Mouse (Mus musculus) hindbrain, postnatal 0 days (tissue): Measurements from ENCODE around the gene Exoc2. TPM values are rescaled to one million over a fixed set of nuclear protein-coding genes. Genes with fewer than 3 reads are reported as not detected.

ENCODE experiments used
- ATAC-seq: fragments of 200-750 bp; cut with Nextera tagmentation; 2 replicates; pipeline ENCODE4 v1.8.0; 2017; ENCODE audit warnings: mild to moderate bottlenecking, moderate TSS enrichment, moderate library complexity
- DNase-seq: peaks from one replicate; pipeline ENCODE4 v3.0.0-alpha.2; 2015; ENCODE audit warnings: low spot score
- H3K27ac ChIP-seq: fragments of 300-500 bp; sonication (generic); 2 replicates; pipeline ENCODE4 v1.5.1; 2014; ENCODE audit warnings: mild to moderate bottlenecking
- H3K27me3 ChIP-seq: fragments of 300-500 bp; sonication (generic); 2 replicates; pipeline ENCODE4 v1.6.1; 2014; ENCODE audit warnings: low read length, mixed read lengths; ENCODE audit not compliant: insufficient read depth
- H3K36me3 ChIP-seq: fragments of 300-500 bp; sonication (generic); 2 replicates; pipeline ENCODE4 v1.6.1; 2014; ENCODE audit warnings: low read length, mixed read lengths; ENCODE audit not compliant: insufficient read depth
- H3K4me1 ChIP-seq: fragments of 300-500 bp; sonication (generic); 2 replicates; pipeline ENCODE4 v1.6.1; 2014; ENCODE audit warnings: antibody characterized with exemption, low read length, mixed read lengths; ENCODE audit not compliant: insufficient read depth
- H3K4me2 ChIP-seq: fragments of 300-500 bp; sonication (generic); 2 replicates; pipeline ENCODE4 v1.6.1; 2014; ENCODE audit warnings: low read depth, mild to moderate bottlenecking, low read length, moderate library complexity, mixed read lengths
- H3K4me3 ChIP-seq: fragments of 300-500 bp; sonication (generic); 2 replicates; pipeline ENCODE4 v1.5.1; 2014; ENCODE audit warnings: low read length
- H3K9ac ChIP-seq: fragments of 300-500 bp; sonication (generic); replicated peaks from 2 replicates; pipeline ENCODE4 v1.6.1; 2014; ENCODE audit warnings: mild to moderate bottlenecking, low read length, moderate library complexity, mixed read lengths
- H3K9me3 ChIP-seq: fragments of 300-500 bp; sonication (generic); 2 replicates; pipeline ENCODE4 v1.6.1; 2016; ENCODE audit warnings: low read length, mixed read lengths
- CTCF ChIP-seq: IDR thresholded peaks from 2 replicates; pipeline ENCODE4 v1.5.1; 2016; ENCODE audit warnings: antibody characterized with exemption, control low read depth, low read depth
- WGBS: fragments of 180-500 bp; shearing (Covaris S2); extraction: QIAGEN DNeasy Blood & Tissue Kit; methylation state at CpG from one replicate; pipeline ENCODE4 v1.1.7; 2014; 5-methylcytosine and 5-hydroxymethylcytosine counted together
- polyA plus RNA-seq: library from polyadenylated mRNA; unstranded; fragments of >200 nt; fragmentation: Nextera tagmentation; extraction: Ambion mirVana; gene quantifications from 2 replicates; pipeline ENCODE4 v1.2.1, GENCODE M21; 2015
- total RNA-seq: library from RNA; depleted of rRNA; stranded (reverse); fragments of >200 nt; gene quantifications from 2 replicates; pipeline ENCODE4 v1.2.3, GENCODE M21; 2014

The Exoc2 gene
- total and polyA plus RNA-seq, 2 experiments from 2014 or later = 36.5 to 41.7 TPM

DNA sequence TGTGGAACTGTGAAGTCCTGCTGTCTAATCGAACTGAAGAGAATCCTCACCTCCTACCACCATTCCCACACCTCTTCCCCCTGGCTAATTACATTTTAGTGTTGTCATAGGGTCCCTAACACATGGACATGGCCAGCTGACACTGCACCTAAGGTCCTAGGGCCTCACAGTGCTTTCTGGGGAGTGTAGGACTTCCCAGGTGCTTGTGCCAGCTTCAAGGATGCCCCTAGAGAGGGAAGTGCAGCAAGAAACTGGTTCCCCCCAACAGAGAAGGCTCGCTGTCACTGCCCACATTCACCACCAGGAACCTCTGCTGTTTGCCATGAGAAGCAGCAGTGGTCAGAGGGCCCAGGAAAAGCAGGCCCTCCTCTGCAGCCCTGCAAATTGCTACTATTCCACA, 123.2 kb downstream of the Exoc2 start:
- no peak overlapping the region for H3K27ac ChIP-seq
- ATAC-seq = no peak
- 65% methylated on average over 2 of the region's 2 CpGs for WGBS

GRCm38 (mm10) chr13:30848001-30848400, 125.9 kb downstream of the Exoc2 start:
- DNase-seq (no peak), ATAC-seq (no peak)
- 31% methylated on average over 1 of the region's 1 CpGs for WGBS
- Histone ChIP-seq H3K27me3 (no peaks in the 10 kb centered on the region), H3K27ac (no peak overlapping the region), H3K4me3 (no peak overlapping the region), H3K9ac (no peak overlapping the region), H3K4me2 (no peak overlapping the region), H3K4me1 (no peaks in the 10 kb centered on the region), H3K9me3 (no peaks in the 10 kb centered on the region), H3K36me3 (no peaks in the 10 kb centered on the region; the same call in 1 of the 2 replicates)
- TF ChIP-seq CTCF = no peak

More for the DNA sequence above, 123.2 kb downstream of the Exoc2 start:
- Histone ChIP-seq H3K9ac (no peak overlapping the region), H3K4me2 (no peak overlapping the region), H3K36me3 (peaks cover 4% of the 10 kb centered on the region), H3K27me3 (no peaks in the 10 kb centered on the region), H3K4me3 (no peak overlapping the region), H3K4me1 (no peaks in the 10 kb centered on the region), H3K9me3 (no peaks in the 10 kb centered on the region)
- no peak for DNase-seq
- no peak for TF ChIP-seq CTCF

GRCm38 (mm10) chr13:30846506-30846905, 127.4 kb downstream of the Exoc2 start:
- TF ChIP-seq CTCF = no peak
- Histone ChIP-seq H3K27me3 (no peaks in the 10 kb centered on the region), H3K27ac (no peak overlapping the region), H3K9me3 (no peaks in the 10 kb centered on the region), H3K36me3 (no peaks in the 10 kb centered on the region; the same call in 1 of the 2 replicates), H3K4me2 (no peak overlapping the region), H3K4me3 (no peak overlapping the region), H3K9ac (no peak overlapping the region), H3K4me1 (no peaks in the 10 kb centered on the region)
- no peak for DNase-seq
- ATAC-seq = no peak
- WGBS = 94% methylated on average over 4 of the region's 4 CpGs

GRCm38 (mm10) chr13:30843049-30843448, 130.8 kb downstream of the Exoc2 start:
- 84% methylated on average over 4 of the region's 4 CpGs for WGBS
- DNase-seq = no peak

DNA sequence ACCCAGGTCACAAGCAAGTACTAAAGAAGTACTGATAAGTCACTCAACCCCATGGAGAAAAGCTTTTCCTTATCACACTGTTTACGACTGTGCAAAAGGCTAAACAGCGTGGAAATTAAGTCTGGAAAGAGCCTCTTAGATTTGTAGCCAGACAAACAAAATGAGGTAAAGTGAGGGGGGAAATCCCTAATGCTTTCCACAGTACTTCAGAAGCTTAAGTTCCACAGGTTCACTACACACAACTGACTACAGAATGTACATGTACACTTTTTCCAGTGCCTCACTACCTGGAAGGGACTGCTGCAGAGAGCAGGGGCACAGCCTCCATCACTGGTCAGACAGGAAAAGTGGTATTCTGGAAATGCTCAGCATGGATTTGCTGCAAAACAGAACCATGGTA, 132.1 kb downstream of the Exoc2 start:
- H3K4me3 ChIP-seq = no peak overlapping the region
- 92% methylated on average over 2 of the region's 2 CpGs for WGBS

More at GRCm38 (mm10) chr13:30843049-30843448, 130.8 kb downstream of the Exoc2 start:
- Histone ChIP-seq H3K36me3 (no peaks in the 10 kb centered on the region; the same call in 1 of the 2 replicates), H3K27me3 (no peaks in the 10 kb centered on the region), H3K27ac (no peak overlapping the region), H3K4me2 (no peak overlapping the region), H3K4me1 (no peaks in the 10 kb centered on the region), H3K9me3 (no peaks in the 10 kb centered on the region), H3K9ac (no peak overlapping the region), H3K4me3 (no peak overlapping the region)
- ATAC-seq = no peak
- no peak for TF ChIP-seq CTCF

DNA sequence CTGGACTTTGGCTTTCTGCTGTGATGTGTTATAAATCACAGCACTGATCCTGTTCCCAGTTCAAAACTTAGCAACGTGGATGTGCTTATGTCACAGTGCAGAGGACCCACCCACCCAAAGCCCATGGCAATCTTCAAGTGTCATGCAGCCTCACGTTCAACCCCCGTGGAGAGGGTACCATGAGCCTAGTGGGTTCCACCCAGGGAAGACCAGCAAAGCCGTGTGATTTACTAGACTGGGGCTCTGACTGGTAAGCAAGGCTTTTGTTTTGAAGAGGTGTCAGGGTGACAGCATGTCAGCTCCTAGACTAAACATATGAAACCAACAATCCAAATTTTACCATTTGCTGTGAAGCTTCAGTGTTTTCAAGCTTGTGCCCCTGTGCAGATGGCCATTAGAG, 132.6 kb downstream of the Exoc2 start:
- H3K4me3 ChIP-seq = no peak overlapping the region
- H3K27me3 ChIP-seq = no peaks in the 10 kb centered on the region
- no peak overlapping the region for H3K9ac ChIP-seq
- H3K27ac ChIP-seq = no peak overlapping the region
- DNase-seq (no peak), ATAC-seq (no peak)
- TF ChIP-seq CTCF = no peak
- no peaks in the 10 kb centered on the region; the same call in 1 of the 2 replicates for H3K36me3 ChIP-seq
- H3K4me1 ChIP-seq = no peaks in the 10 kb centered on the region
- H3K9me3 ChIP-seq = no peaks in the 10 kb centered on the region
- no peak overlapping the region for H3K4me2 ChIP-seq
- 90% methylated on average over 4 of the region's 4 CpGs for WGBS

More for the DNA sequence above, 132.1 kb downstream of the Exoc2 start:
- Histone ChIP-seq H3K27me3 (no peaks in the 10 kb centered on the region), H3K9me3 (no peaks in the 10 kb centered on the region), H3K27ac (no peak overlapping the region), H3K36me3 (no peaks in the 10 kb centered on the region; the same call in 1 of the 2 replicates), H3K4me2 (no peak overlapping the region), H3K4me1 (no peaks in the 10 kb centered on the region), H3K9ac (no peak overlapping the region)
- no peak for TF ChIP-seq CTCF
- no peak for DNase-seq
- ATAC-seq = no peak

- DNase-seq = no peak
- no peak for TF ChIP-seq CTCF
- no peak overlapping the region for H3K4me2 ChIP-seq
- H3K27ac ChIP-seq = no peak overlapping the region
- H3K36me3 ChIP-seq = no peaks in the 10 kb centered on the region; the same call in 1 of the 2 replicates
- H3K4me3 ChIP-seq = no peak overlapping the region
- H3K9me3 ChIP-seq = no peaks in the 10 kb centered on the region
- H3K9ac ChIP-seq = no peak overlapping the region
- WGBS = 100% methylated on average over 3 of the region's 3 CpGs
- H3K4me1 ChIP-seq = no peaks in the 10 kb centered on the region
- no peaks in the 10 kb centered on the region for H3K27me3 ChIP-seq
- ATAC-seq = no peak
These were observed 133.2 kb downstream of the Exoc2 start for GRCm38 (mm10) chr13:30840700-30841099.
